Mouse (Mus musculus) left cerebral cortex, postnatal 36 days (tissue): ENCODE measurements around the gene Csdc2. TPM values are rescaled to one million over a fixed set of nuclear protein-coding genes. Genes with fewer than 3 reads are reported as not detected.
A peak's percentile ranks its signal among the peaks of the same experiment; 100 is the strongest.
"Not testable (repeated sequence)": the region's sequence is repeated elsewhere in the genome, so short reads cannot be mapped to it uniquely, and the experiment has no call there.

Experiments
- DNase-seq, 2 experiments: peaks; one replicate each; pipeline ENCODE4 v3.0.0; 2021 to 2022; ENCODE audit warnings: low spot score in 2 of 2, mixed read lengths in 1 of 2
- intact Hi-C: fragments of 180-260 bp; cut with DNase I; formaldehyde crosslinking; loops from one replicate; pipeline ENCODE4 v1.15.1; 2025
- total RNA-seq, 2 experiments: library from RNA; stranded (reverse); gene quantifications; 2 replicates each; pipeline ENCODE4 v1.2.3; 2021

Gene Csdc2
- total RNA-seq, 2 experiments from 2014 or later = 83.6 to 86.1 TPM

- intact Hi-C loops, DNase-seq: not testable (repeated sequence)
Observed at GRCm38 (mm10) chr15:81975156-81975555, 38.6 kb downstream of the Csdc2 start.

GRCm38 (mm10) chr15:81980321-81980720, 43.8 kb downstream of the Csdc2 start, which contains the start of gene 1700029P11Rik:
Gene 1700029P11Rik, plus strand, starts transcription at chr15:81980540.
- intact Hi-C loops = no loop called here
- DNase-seq = no peak

GRCm38 (mm10) chr15:81982173-81982572, 45.6 kb downstream of the Csdc2 start:
- intact Hi-C loops = no loop called here
- no peak for DNase-seq

- intact Hi-C loops = no loop called here
Observed at GRCm38 (mm10) chr15:81985267-81986161, 49.0 kb downstream of the Csdc2 start.

GRCm38 (mm10) chr15:81987646-81988045, 51.1 kb downstream of the Csdc2 start, which contains the start of gene Xrcc6:
Gene Xrcc6, plus strand, starts transcription at chr15:81987835.
- intact Hi-C loops = loop anchor here (2.0 kb wide), 1 partner anchor 27 kb away; the partner anchor contains the start of gene Pmm1
- DNase-seq = no peak

More at GRCm38 (mm10) chr15:81985267-81986161, 49.0 kb downstream of the Csdc2 start:
- DNase-seq = no peak

GRCm38 (mm10) chr15:81989371-81990062, 53.0 kb downstream of the Csdc2 start:
- peak; percentile 72 to 83 for DNase-seq
- intact Hi-C loops = loop anchor here (2.0 kb wide), 1 partner anchor 29 kb away; the partner anchor contains the start of gene Pmm1

GRCm38 (mm10) chr15:81990549-81990948, 54.0 kb downstream of the Csdc2 start:
- intact Hi-C loops = no loop called here
- peak in 1 of 2 experiments; percentile 11 for DNase-seq

GRCm38 (mm10) chr15:81993992-81994391, 57.4 kb downstream of the Csdc2 start:
- DNase-seq = no peak
- intact Hi-C loops = no loop called here

Other genes starting within 250 kb of the Csdc2 start
- 10 to 100 TPM; 17.3 to 20.8 TPM for gene Chadl, start 239.5 kb upstream of the Csdc2 start, total RNA-seq
- gene Zc3h7b, start 191.7 kb upstream of the Csdc2 start, total RNA-seq = 100 to 1,000 TPM; 177 to 182 TPM
- gene Rangap1, start 191.2 kb upstream of the Csdc2 start, total RNA-seq = 100 to 1,000 TPM; 206 to 228 TPM
- gene Tef, start 134.3 kb upstream of the Csdc2 start, total RNA-seq = 100 to 1,000 TPM; 244 to 267 TPM
- 10 to 100 TPM; 26.4 to 37.6 TPM for gene Tob2, start 78.0 kb upstream of the Csdc2 start, total RNA-seq
- gene Phf5a, start 64.8 kb upstream of the Csdc2 start, total RNA-seq = 10 to 100 TPM; 31.0 to 36.3 TPM
- 100 to 1,000 TPM; 425 to 455 TPM for gene Aco2, start 64.5 kb upstream of the Csdc2 start, total RNA-seq
- gene Polr3h, start 10.5 kb upstream of the Csdc2 start, total RNA-seq = 10 to 100 TPM; 46.7 to 58.5 TPM
- 100 to 1,000 TPM; 197 to 221 TPM for gene Pmm1, start 24.2 kb downstream of the Csdc2 start, total RNA-seq
- not detected for gene 1700029P11Rik, start 43.8 kb downstream of the Csdc2 start, total RNA-seq
- gene Xrcc6, start 51.1 kb downstream of the Csdc2 start, total RNA-seq = 10 to 100 TPM; 19.1 to 33.7 TPM
- gene Desi1, start 97.1 kb downstream of the Csdc2 start, total RNA-seq = 100 to 1,000 TPM; 103 to 118 TPM
- gene Snu13, start 110.8 kb downstream of the Csdc2 start, total RNA-seq = 100 to 1,000 TPM; 102 to 107 TPM
- not detected for gene 4930407I10Rik, start 122.4 kb downstream of the Csdc2 start, total RNA-seq
- gene Mei1, start 133.2 kb downstream of the Csdc2 start, total RNA-seq = 1 to 10 TPM; 3.4 to 3.6 TPM
- gene Ccdc134, start 191.2 kb downstream of the Csdc2 start, total RNA-seq = 10 to 100 TPM in 1 of 2 experiments, 1 to 10 TPM in 1; 9.5 to 14.2 TPM
- gene Srebf2, start 210.4 kb downstream of the Csdc2 start, total RNA-seq = 100 to 1,000 TPM; 183 to 198 TPM